ENCODE assay signal across 8 mouse cellular contexts in the genomic region with DNA sequence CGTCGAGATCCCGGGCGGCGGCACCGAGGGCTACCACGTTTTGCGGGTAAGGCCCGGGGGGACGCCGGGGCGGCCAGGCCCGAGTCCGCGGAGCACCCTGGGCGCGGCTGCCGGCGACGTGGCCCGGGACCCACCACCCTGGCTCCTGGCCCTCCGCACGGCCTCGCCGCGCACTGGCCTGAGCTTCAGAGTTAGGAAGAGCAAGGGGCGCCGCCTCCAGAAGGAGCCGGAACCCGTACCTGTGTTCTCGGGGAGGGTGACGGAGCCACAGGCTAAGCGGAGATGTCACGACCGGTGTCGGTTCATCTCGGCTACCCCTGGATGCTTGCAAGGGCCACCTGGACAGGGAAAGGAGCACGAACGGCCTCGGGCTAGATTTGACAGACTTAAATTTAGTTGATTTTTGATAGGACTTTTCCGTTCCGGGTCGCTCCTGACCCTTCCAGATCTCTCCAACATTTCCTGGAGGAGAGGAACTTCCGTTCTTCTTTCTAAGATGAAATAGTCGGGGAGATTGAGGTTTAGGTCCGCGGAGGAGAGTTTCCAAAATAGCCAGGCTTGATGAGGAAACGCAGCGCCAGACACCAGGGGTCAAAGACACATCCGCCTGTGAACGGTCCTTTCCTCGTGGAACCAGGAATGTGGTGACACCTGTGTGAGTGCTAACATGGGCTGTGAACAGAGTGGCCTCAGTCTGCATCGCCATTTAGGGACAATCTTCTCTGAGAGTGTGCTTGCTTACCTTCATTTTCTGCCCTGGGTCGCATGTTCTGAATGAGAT. TPM values are rescaled to one million over a fixed set of nuclear protein-coding genes. Genes with fewer than 3 reads are reported as not detected.
DNase-seq lines count a peak whose midpoint lies in the region; ATAC-seq and TF ChIP-seq lines count a peak whose summit lies in the region.

A gene (minus strand): TSS at position 394 of the 781 bp plus-strand sequence.

- H3K4me1 ChIP-seq in heart, embryonic 12.5 days (replicated peaks) = peaks cover 27% of the 10 kb centered on the region
- H3K4me1 ChIP-seq in limb, embryonic 14.5 days (ENCODE audit: control insufficient read depth, insufficient read depth, low read length) = peaks cover 8% of the 10 kb centered on the region; the same call in 1 of the 2 replicates
- peaks cover 19% of the 10 kb centered on the region for H3K4me1 ChIP-seq in midbrain, embryonic 16.5 days (ENCODE audit: control insufficient read depth, insufficient read depth, low read length)

- under 1% methylated on average over 53 of the region's 54 CpGs for WGBS in heart, embryonic 12.5 days
- WGBS in limb, embryonic 14.5 days = under 1% methylated on average over 54 of the region's 54 CpGs
- under 1% methylated on average over 54 of the region's 54 CpGs for WGBS in midbrain, embryonic 16.5 days

- peak; percentile 75 for ATAC-seq in heart, embryonic 12.5 days (ENCODE audit: insufficient number of reproducible peaks, low FRiP score)
- peak; percentile 68 for ATAC-seq in limb, embryonic 14.5 days (ENCODE audit: low FRiP score, low read depth)
- ATAC-seq in midbrain, embryonic 16.5 days = peak; percentile 83

- TF ChIP-seq POLR2A in limb, embryonic 14.5 days (IDR thresholded peaks at IDR 0.05; ENCODE audit: borderline replicate concordance, extremely low read depth, insufficient read depth, insufficient read length) = no peak

- peaks cover 13% of the 10 kb centered on the region for H3K36me3 ChIP-seq in heart, embryonic 12.5 days
- H3K36me3 ChIP-seq in limb, embryonic 14.5 days (ENCODE audit: control insufficient read depth, insufficient read depth, low read length) = no peaks in the 10 kb centered on the region
- H3K36me3 ChIP-seq in midbrain, embryonic 16.5 days (ENCODE audit: control insufficient read depth, insufficient read depth, low read length) = no peaks in the 10 kb centered on the region

- H3K9me3 ChIP-seq in heart, embryonic 12.5 days (replicated peaks) = no peaks in the 10 kb centered on the region
- H3K9me3 ChIP-seq in limb, embryonic 14.5 days (ENCODE audit: control insufficient read depth, low read length) = no peaks in the 10 kb centered on the region
- H3K9me3 ChIP-seq in midbrain, embryonic 16.5 days (replicated peaks; ENCODE audit: control insufficient read depth, low read length, poor library complexity, severe bottlenecking) = no peaks in the 10 kb centered on the region

- H3K9ac ChIP-seq in heart, embryonic 12.5 days = peak within 1 kb of the TSS; percentile 98
- peak within 1 kb of the TSS; percentile 99 for H3K9ac ChIP-seq in limb, embryonic 14.5 days (ENCODE audit: low read depth, low read length, severe bottlenecking)
- H3K9ac ChIP-seq in midbrain, embryonic 16.5 days (ENCODE audit: low read depth, low read length) = peak within 1 kb of the TSS; percentile 92

- peak within 1 kb of the TSS; percentile 84 for H3K4me3 ChIP-seq in heart, embryonic 12.5 days
- peak within 1 kb of the TSS; percentile 98 for H3K4me3 ChIP-seq in limb, embryonic 14.5 days (replicated peaks; ENCODE audit: low read length)
- H3K4me3 ChIP-seq in midbrain, embryonic 16.5 days (ENCODE audit: low read depth, low read length) = peak within 1 kb of the TSS; percentile 95

- peak within 1 kb of the TSS; percentile 95 for H3K27ac ChIP-seq in heart, embryonic 12.5 days (ENCODE audit: poor library complexity, severe bottlenecking)
- H3K27ac ChIP-seq in limb, embryonic 14.5 days (replicated peaks; ENCODE audit: low read depth, low read length) = peak within 1 kb of the TSS; percentile 93
- H3K27ac ChIP-seq in midbrain, embryonic 16.5 days (ENCODE audit: low read length) = peak within 1 kb of the TSS; percentile 87

- no peak for DNase-seq in heart, adult 8-10 months (ENCODE audit: low spot score)
- DNase-seq in CD4-positive, CD25-positive, alpha-beta regulatory T cell, adult 2 months (ENCODE audit: low read depth, low spot score) = peak; percentile 38
- peak; percentile 32 for DNase-seq in cerebellum, adult 11-12 months
- peak; percentile 12 to 22 for DNase-seq in frontal cortex, postnatal 10 days (ENCODE audit: low spot score in 2 of 2)
- DNase-seq in limb, embryonic 14.5 days (ENCODE audit: low spot score) = peak; percentile 27
- DNase-seq in thymus, postnatal 0 days (ENCODE audit: low spot score) = no peak

- H3K27me3 ChIP-seq in heart, embryonic 12.5 days (replicated peaks) = peaks cover 5% of the 10 kb centered on the region; the same call in 1 of the 2 replicates
- H3K27me3 ChIP-seq in limb, embryonic 14.5 days (ENCODE audit: control insufficient read depth, insufficient read depth, low read length) = no peaks in the 10 kb centered on the region
- no peaks in the 10 kb centered on the region; the same call in 1 of the 2 replicates for H3K27me3 ChIP-seq in midbrain, embryonic 16.5 days (ENCODE audit: control insufficient read depth, insufficient read depth, low read depth, low read length)

- peak within 1 kb of the TSS; percentile 76 for H3K4me2 ChIP-seq in heart, embryonic 12.5 days
- H3K4me2 ChIP-seq in limb, embryonic 14.5 days (replicated peaks; ENCODE audit: low read depth, low read length, severe bottlenecking) = peak within 1 kb of the TSS; percentile 74
- H3K4me2 ChIP-seq in midbrain, embryonic 16.5 days (ENCODE audit: low read length) = peak within 1 kb of the TSS; percentile 95

RNA-seq across cellular contexts. Expression of the gene that starts here (rescaled TPM):
- 3.4 and 4.0 TPM in 2 replicates for polyA plus RNA-seq in heart, embryonic 12.5 days (2016; fragmentation: Nextera tagmentation; extraction: Ambion mirVana)
- under 1 TPM in 2 of 4 experiments, not detected in 2; 0.31 to 0.38 TPM for total RNA-seq in heart, adult 8-10 months (2022)
- 1.4 and 2.4 TPM in 2 replicates for polyA plus RNA-seq in limb, embryonic 14.5 days (2012; rRNA removed)
- polyA plus RNA-seq in limb, embryonic 14.5 days (2014; fragmentation: Nextera tagmentation; extraction: Ambion mirVana) = 6.5 and 6.9 TPM in 2 replicates
- 3.1 and 3.5 TPM in 2 replicates for polyA plus RNA-seq in midbrain, embryonic 16.5 days (2015; fragmentation: Nextera tagmentation; extraction: Ambion mirVana)
- 3.0 and 3.6 TPM in 2 replicates for polyA plus RNA-seq in thymus, postnatal 0 days (2015; fragmentation: Nextera tagmentation; extraction: Ambion mirVana)

Comparison
In these comparisons a context has a peak if more than half of its experiments do, and no peak if none do; other contexts are left out.
1. DNase-seq: peak in CD4-positive, CD25-positive, alpha-beta regulatory T cell, adult 2 months (single experiment), cerebellum, adult 11-12 months (single experiment), frontal cortex, postnatal 10 days (2 of 2) and limb, embryonic 14.5 days (single experiment); none in heart, adult 8-10 months (single experiment) and thymus, postnatal 0 days (single experiment).
2. Peak in every context shown above with its lines, with median percentiles within 50 percentile points of each other: ATAC-seq, H3K27ac ChIP-seq, H3K4me2 ChIP-seq, H3K4me3 ChIP-seq and H3K9ac ChIP-seq.